In the genomic region with DNA sequence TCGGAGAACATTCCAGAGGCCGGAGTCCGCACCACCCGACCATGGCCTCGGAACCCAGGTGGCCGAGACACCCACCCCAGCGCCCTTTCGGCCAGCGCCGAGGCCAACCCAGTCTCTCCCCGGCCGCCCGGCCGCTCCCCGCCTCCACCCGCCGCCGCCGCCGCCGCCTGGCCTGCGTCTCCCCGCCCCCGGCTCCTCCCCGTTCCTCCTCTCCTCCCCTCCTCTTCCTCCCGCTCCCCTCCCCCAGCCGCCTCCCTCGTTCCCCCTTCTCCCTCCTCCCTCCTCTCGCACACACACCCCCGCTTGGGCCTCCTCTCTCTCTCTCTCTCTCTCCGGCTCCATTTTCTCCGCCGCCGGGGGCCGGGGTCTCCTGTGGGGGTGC, we compare ENCODE assay signal across 7 mouse cellular contexts. TPM values are rescaled to one million over a fixed set of nuclear protein-coding genes. Genes with fewer than 3 reads are reported as not detected.
DNase-seq lines count a peak whose midpoint lies in the region; ATAC-seq lines count a peak whose summit lies in the region.

No protein-coding gene starts in this region.

- WGBS in intestine, embryonic 14.5 days = 0% methylated on average over 26 of the region's 35 CpGs
- WGBS in limb, embryonic 11.5 days = 0% methylated on average over 25 of the region's 35 CpGs
- WGBS in midbrain, embryonic 11.5 days = under 1% methylated on average over 20 of the region's 35 CpGs

- peak overlapping the region; percentile 83 for H3K4me3 ChIP-seq in intestine, embryonic 14.5 days (ENCODE audit: low read depth, low read length)
- peak overlapping the region; percentile 95 for H3K4me3 ChIP-seq in limb, embryonic 11.5 days (ENCODE audit: low read depth, low read length)
- peak overlapping the region; percentile 73 for H3K4me3 ChIP-seq in midbrain, embryonic 11.5 days (ENCODE audit: low read depth, low read length)

- H3K27ac ChIP-seq in intestine, embryonic 14.5 days (ENCODE audit: low read depth) = peak overlapping the region; percentile 95
- H3K27ac ChIP-seq in limb, embryonic 11.5 days (replicated peaks; ENCODE audit: low read depth, low read length) = peak overlapping the region; percentile 99
- peak overlapping the region; percentile 97 for H3K27ac ChIP-seq in midbrain, embryonic 11.5 days (ENCODE audit: low read depth, low read length)

- H3K9me3 ChIP-seq in intestine, embryonic 14.5 days (ENCODE audit: control insufficient read depth, low read length) = no peaks in the 10 kb centered on the region
- H3K9me3 ChIP-seq in limb, embryonic 11.5 days (ENCODE audit: control insufficient read depth, low read length) = no peaks in the 10 kb centered on the region
- H3K9me3 ChIP-seq in midbrain, embryonic 11.5 days (ENCODE audit: control insufficient read depth, low read length) = no peaks in the 10 kb centered on the region

- intact Hi-C loops in gastrocnemius, postnatal 36 days (cut with DNase I) = loop anchor here (10.0 kb wide), 1 partner anchor 653 kb away; the partner anchor contains the start of gene Ddx39b

- peak overlapping the region; percentile 98 for H3K4me2 ChIP-seq in intestine, embryonic 14.5 days (ENCODE audit: low read length)
- H3K4me2 ChIP-seq in limb, embryonic 11.5 days (ENCODE audit: low read depth, severe bottlenecking) = peak overlapping the region; percentile 93
- H3K4me2 ChIP-seq in midbrain, embryonic 11.5 days = peak overlapping the region; percentile 82

- peaks cover 24% of the 10 kb centered on the region for H3K36me3 ChIP-seq in intestine, embryonic 14.5 days (ENCODE audit: control insufficient read depth, insufficient read depth, low read length)
- H3K36me3 ChIP-seq in limb, embryonic 11.5 days (ENCODE audit: control insufficient read depth, insufficient read depth, low read length) = peaks cover 9% of the 10 kb centered on the region; the same call in 1 of the 2 replicates
- peaks cover 5% of the 10 kb centered on the region; the same call in 1 of the 2 replicates for H3K36me3 ChIP-seq in midbrain, embryonic 11.5 days (ENCODE audit: control insufficient read depth, insufficient read depth, low read length)

- peak; percentile 77 for DNase-seq in adrenal gland, adult 8-10 months
- peak; percentile 88 for DNase-seq in embryo, embryonic 10 days (ENCODE audit: low spot score)
- peak; percentile 74 to 91 for DNase-seq in gastrocnemius, postnatal 36 days
- peak; percentile 92 for DNase-seq in intestine, embryonic 14.5 days (ENCODE audit: low spot score)
- peak; percentile 93 for DNase-seq in limb, embryonic 11.5 days (ENCODE audit: low spot score)
- no peak for DNase-seq in midbrain, embryonic 11.5 days (ENCODE audit: low spot score, missing footprints)
- peak; percentile 73 for DNase-seq in spleen, adult 12 weeks (ENCODE audit: low spot score)

- peak overlapping the region; percentile 91 for H3K9ac ChIP-seq in intestine, embryonic 14.5 days (ENCODE audit: low read length)
- peak overlapping the region; percentile 96 for H3K9ac ChIP-seq in limb, embryonic 11.5 days (ENCODE audit: low read length)
- H3K9ac ChIP-seq in midbrain, embryonic 11.5 days (ENCODE audit: low read length) = peak overlapping the region; percentile 96

- peak; percentile 24; the same call in 1 of the 2 replicates for ATAC-seq in intestine, embryonic 14.5 days (replicated peaks; ENCODE audit: low FRiP score, low TSS enrichment, low read depth)
- ATAC-seq in limb, embryonic 11.5 days (ENCODE audit: insufficient number of reproducible peaks, low FRiP score, low TSS enrichment, low read depth) = peak; percentile 24
- peak; percentile 56 for ATAC-seq in midbrain, embryonic 11.5 days (ENCODE audit: low FRiP score)

- H3K27me3 ChIP-seq in intestine, embryonic 14.5 days (replicated peaks; ENCODE audit: control insufficient read depth, insufficient read depth, low read length) = no peaks in the 10 kb centered on the region
- no peaks in the 10 kb centered on the region for H3K27me3 ChIP-seq in limb, embryonic 11.5 days (ENCODE audit: control insufficient read depth, insufficient read depth, low read length)
- H3K27me3 ChIP-seq in midbrain, embryonic 11.5 days (ENCODE audit: control insufficient read depth, insufficient read depth, low read length) = no peaks in the 10 kb centered on the region

- peaks cover 52% of the 10 kb centered on the region for H3K4me1 ChIP-seq in intestine, embryonic 14.5 days (replicated peaks; ENCODE audit: control insufficient read depth, insufficient read depth, low read length)
- H3K4me1 ChIP-seq in limb, embryonic 11.5 days (ENCODE audit: control insufficient read depth, insufficient read depth, low read length) = peaks cover 46% of the 10 kb centered on the region
- peaks cover 55% of the 10 kb centered on the region for H3K4me1 ChIP-seq in midbrain, embryonic 11.5 days (ENCODE audit: control insufficient read depth, insufficient read depth, low read length)

RNA-seq across cellular contexts. Expression of gene Pbx2, which starts 0.9 kb away (rescaled TPM):
- 10 to 100 TPM; 30.8 to 55.5 (median 44.0) TPM for total RNA-seq in adrenal gland, adult 8-10 months (2022)
- total RNA-seq in gastrocnemius, postnatal 36 days (2021) = 10 to 100 TPM; 12.1 to 13.9 TPM
- 12.0 and 13.7 TPM in 2 replicates for polyA plus RNA-seq in intestine, embryonic 14.5 days (2014; fragmentation: Nextera tagmentation; extraction: Ambion mirVana)
- polyA plus RNA-seq in limb, embryonic 11.5 days (2014; fragmentation: Nextera tagmentation; extraction: Ambion mirVana) = 21.5 and 22.0 TPM in 2 replicates
- 17.3 and 20.1 TPM in 2 replicates for polyA plus RNA-seq in midbrain, embryonic 11.5 days (2014; fragmentation: Nextera tagmentation; extraction: Ambion mirVana)

RNA-seq across cellular contexts. Expression of gene Gpsm3, which starts 2.4 kb away (rescaled TPM):
- 1 to 10 TPM; 4.7 to 7.9 (median 6.4) TPM for total RNA-seq in adrenal gland, adult 8-10 months (2022)
- total RNA-seq in gastrocnemius, postnatal 36 days (2021) = 1 to 10 TPM; 1.9 to 2.8 TPM
- 10.3 and 12.6 TPM in 2 replicates for polyA plus RNA-seq in intestine, embryonic 14.5 days (2014; fragmentation: Nextera tagmentation; extraction: Ambion mirVana)
- polyA plus RNA-seq in limb, embryonic 11.5 days (2014; fragmentation: Nextera tagmentation; extraction: Ambion mirVana) = 4.0 and 4.7 TPM in 2 replicates
- polyA plus RNA-seq in midbrain, embryonic 11.5 days (2014; fragmentation: Nextera tagmentation; extraction: Ambion mirVana) = 4.4 and 4.8 TPM in 2 replicates

RNA-seq across cellular contexts. Expression of gene Ager, which starts 5.7 kb away (rescaled TPM):
- total RNA-seq in adrenal gland, adult 8-10 months (2022) = 1 to 10 TPM in 3 of 4 experiments, under 1 TPM in 1; 0.52 to 2.4 (median 1.4) TPM
- under 1 TPM in 1 of 2 experiments, not detected in 1; 0.28 TPM for total RNA-seq in gastrocnemius, postnatal 36 days (2021)
- polyA plus RNA-seq in intestine, embryonic 14.5 days (2014; fragmentation: Nextera tagmentation; extraction: Ambion mirVana) = 2.3 and 2.9 TPM in 2 replicates
- polyA plus RNA-seq in limb, embryonic 11.5 days (2014; fragmentation: Nextera tagmentation; extraction: Ambion mirVana) = 1.3 and 2.7 TPM in 2 replicates
- 1.4 and 1.6 TPM in 2 replicates for polyA plus RNA-seq in midbrain, embryonic 11.5 days (2014; fragmentation: Nextera tagmentation; extraction: Ambion mirVana)

RNA-seq across cellular contexts. Expression of gene Rnf5, which starts 11.5 kb away (rescaled TPM):
- 100 to 1,000 TPM in 1 of 4 experiments, 10 to 100 TPM in 3; 72.6 to 101 (median 84.6) TPM for total RNA-seq in adrenal gland, adult 8-10 months (2022)
- total RNA-seq in gastrocnemius, postnatal 36 days (2021) = 10 to 100 TPM; 17.3 to 18.0 TPM
- polyA plus RNA-seq in intestine, embryonic 14.5 days (2014; fragmentation: Nextera tagmentation; extraction: Ambion mirVana) = 109 and 110 TPM in 2 replicates
- 111 TPM in 2 replicates for polyA plus RNA-seq in limb, embryonic 11.5 days (2014; fragmentation: Nextera tagmentation; extraction: Ambion mirVana)
- 180 and 185 TPM in 2 replicates for polyA plus RNA-seq in midbrain, embryonic 11.5 days (2014; fragmentation: Nextera tagmentation; extraction: Ambion mirVana)

RNA-seq across cellular contexts. Expression of gene Agpat1, which starts 12.1 kb away (rescaled TPM):
- total RNA-seq in adrenal gland, adult 8-10 months (2022) = 100 to 1,000 TPM in 3 of 4 experiments, 10 to 100 TPM in 1; 84.6 to 108 (median 101) TPM
- 10 to 100 TPM; 61.5 to 63.2 TPM for total RNA-seq in gastrocnemius, postnatal 36 days (2021)
- polyA plus RNA-seq in intestine, embryonic 14.5 days (2014; fragmentation: Nextera tagmentation; extraction: Ambion mirVana) = 59.7 and 62.3 TPM in 2 replicates
- polyA plus RNA-seq in limb, embryonic 11.5 days (2014; fragmentation: Nextera tagmentation; extraction: Ambion mirVana) = 58.2 and 74.8 TPM in 2 replicates
- 68.4 and 75.3 TPM in 2 replicates for polyA plus RNA-seq in midbrain, embryonic 11.5 days (2014; fragmentation: Nextera tagmentation; extraction: Ambion mirVana)
